Mouse (Mus musculus): ENCODE data around the gene Lpar4. TPM values are rescaled to one million over a fixed set of nuclear protein-coding genes. Genes with fewer than 3 reads are reported as not detected.

Gene Lpar4
- polyA plus RNA-seq, 1 experiment from 2014 or later, result 14.0 TPM

DNA sequence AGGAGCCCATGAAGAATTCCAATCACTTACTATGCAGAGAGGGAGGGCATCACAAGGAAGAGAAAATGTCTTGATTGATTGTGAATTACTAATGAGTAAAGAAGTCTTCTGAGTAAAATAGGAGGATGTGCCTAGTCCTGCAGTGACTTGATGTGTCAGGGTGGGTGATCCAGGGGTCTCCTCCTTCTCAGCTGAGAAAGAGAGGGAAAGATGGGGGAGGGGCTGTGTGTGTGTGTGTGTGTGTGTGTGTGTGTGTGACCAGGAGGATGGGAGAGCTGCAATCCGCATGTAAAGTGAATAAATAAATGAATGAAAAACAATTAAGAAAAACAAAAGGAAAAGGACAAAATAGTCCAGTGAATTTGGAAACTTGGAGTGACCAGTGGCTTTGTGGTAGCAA, 30.1 kb downstream of the Lpar4 start:
- no peak overlapping the region for H3K4me2 ChIP-seq (ENCODE audit: low read length)
- no peaks in the 10 kb centered on the region for H3K9me3 ChIP-seq (ENCODE audit: control insufficient read depth, low read length)
- no peak overlapping the region for H3K27ac ChIP-seq (ENCODE audit: low read depth)
- H3K4me1 ChIP-seq (replicated peaks; ENCODE audit: control insufficient read depth, insufficient read depth, low read length), result no peaks in the 10 kb centered on the region; the same call in 1 of the 2 replicates
- no peak for ATAC-seq (replicated peaks; ENCODE audit: low FRiP score, low TSS enrichment, low read depth)
- H3K4me3 ChIP-seq (ENCODE audit: low read depth, low read length), result no peak overlapping the region
- DNase-seq (ENCODE audit: low spot score), result no peak
- H3K27me3 ChIP-seq (replicated peaks; ENCODE audit: control insufficient read depth, insufficient read depth, low read length), result no peaks in the 10 kb centered on the region
- 95% methylated on average over 1 of the region's 1 CpGs for WGBS
- no peak overlapping the region for H3K9ac ChIP-seq (ENCODE audit: low read length)
- no peaks in the 10 kb centered on the region for H3K36me3 ChIP-seq (ENCODE audit: control insufficient read depth, insufficient read depth, low read length)

DNA sequence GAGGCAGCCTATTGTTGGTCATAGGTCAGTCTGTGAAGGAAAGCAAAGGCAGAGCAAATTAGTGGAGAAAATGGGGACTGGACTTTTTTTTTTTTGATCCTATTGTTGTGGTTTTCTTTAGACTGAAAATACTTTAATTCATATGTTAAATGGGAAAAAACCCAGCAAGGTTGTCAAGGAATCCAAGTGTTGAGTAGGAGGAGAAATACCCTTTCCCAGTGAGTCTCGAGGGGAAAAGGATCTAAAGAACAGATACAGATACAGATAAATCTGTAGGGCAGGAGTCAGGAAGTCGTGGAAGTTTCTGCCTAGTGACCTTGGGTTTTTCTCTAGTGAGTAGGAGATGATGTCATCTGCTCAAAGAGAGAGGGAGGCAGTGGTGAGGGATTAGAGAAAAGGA, 30.6 kb downstream of the Lpar4 start:
- H3K36me3 ChIP-seq (ENCODE audit: control insufficient read depth, insufficient read depth, low read length), result no peaks in the 10 kb centered on the region
- no peaks in the 10 kb centered on the region for H3K27me3 ChIP-seq (replicated peaks; ENCODE audit: control insufficient read depth, insufficient read depth, low read length)
- DNase-seq (ENCODE audit: low spot score) (no peak), ATAC-seq (replicated peaks; ENCODE audit: low FRiP score, low TSS enrichment, low read depth) (no peak)
- no peak overlapping the region for H3K4me3 ChIP-seq (ENCODE audit: low read depth, low read length)
- no peak overlapping the region for H3K27ac ChIP-seq (ENCODE audit: low read depth)
- no peak overlapping the region for H3K4me2 ChIP-seq (ENCODE audit: low read length)
- 39% methylated on average over 2 of the region's 2 CpGs for WGBS
- no peak overlapping the region for H3K9ac ChIP-seq (ENCODE audit: low read length)
- H3K4me1 ChIP-seq (replicated peaks; ENCODE audit: control insufficient read depth, insufficient read depth, low read length), result no peaks in the 10 kb centered on the region; the same call in 1 of the 2 replicates
- H3K9me3 ChIP-seq (ENCODE audit: control insufficient read depth, low read length), result no peaks in the 10 kb centered on the region

DNA sequence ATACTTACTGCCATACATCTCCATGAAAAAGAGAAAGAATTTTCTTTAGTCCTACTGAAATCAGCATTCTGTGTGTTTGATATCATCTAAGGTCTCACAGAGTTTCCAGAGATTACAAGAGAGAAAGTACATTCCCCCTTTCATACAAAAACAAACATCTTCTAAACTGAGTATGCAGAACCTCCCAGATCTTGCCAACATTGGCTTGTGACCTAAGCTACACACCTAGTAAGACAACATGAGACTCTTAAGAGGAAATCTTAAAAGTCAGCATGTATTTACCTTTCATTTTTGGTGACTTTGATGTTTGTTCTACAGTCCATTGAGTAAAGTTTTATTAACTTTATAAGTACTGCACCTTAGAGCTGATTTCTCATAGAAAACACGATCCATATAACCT, 33.4 kb downstream of the Lpar4 start:
- no peak overlapping the region for H3K27ac ChIP-seq (ENCODE audit: low read depth)
- 71% methylated on average over 1 of the region's 1 CpGs for WGBS

DNA sequence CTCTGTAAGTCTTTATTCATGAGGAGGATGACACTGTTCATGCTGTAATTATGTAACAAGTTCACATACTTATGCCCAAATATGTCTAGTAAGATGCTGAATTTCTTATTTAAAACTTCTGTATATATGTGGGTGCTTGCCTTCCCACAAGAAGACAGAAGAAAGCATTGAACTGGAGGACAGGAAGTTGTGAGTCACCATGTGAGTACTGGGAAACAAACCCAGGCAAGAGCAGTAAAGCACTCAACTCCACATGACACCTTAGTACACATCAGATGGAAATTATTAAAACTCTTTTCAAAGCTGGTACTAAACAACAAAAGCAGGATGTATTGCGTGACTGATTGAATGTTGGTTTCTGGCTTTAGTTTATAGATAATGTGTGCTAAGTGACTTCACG, 41.8 kb downstream of the Lpar4 start:
- H3K4me2 ChIP-seq (ENCODE audit: low read length), result no peak overlapping the region
- no peaks in the 10 kb centered on the region for H3K4me1 ChIP-seq (replicated peaks; ENCODE audit: control insufficient read depth, insufficient read depth, low read length)
- no peak for DNase-seq (ENCODE audit: low spot score)
- no peaks in the 10 kb centered on the region for H3K36me3 ChIP-seq (ENCODE audit: control insufficient read depth, insufficient read depth, low read length)
- no peak overlapping the region for H3K4me3 ChIP-seq (ENCODE audit: low read depth, low read length)
- no peaks in the 10 kb centered on the region for H3K9me3 ChIP-seq (ENCODE audit: control insufficient read depth, low read length)
- no peak overlapping the region for H3K9ac ChIP-seq (ENCODE audit: low read length)
- WGBS, result 68% methylated on average over 2 of the region's 2 CpGs
- no peak for ATAC-seq (replicated peaks; ENCODE audit: low FRiP score, low TSS enrichment, low read depth)
- no peak overlapping the region for H3K27ac ChIP-seq (ENCODE audit: low read depth)
- H3K27me3 ChIP-seq (replicated peaks; ENCODE audit: control insufficient read depth, insufficient read depth, low read length), result peaks cover 3% of the 10 kb centered on the region; the same call in 1 of the 2 replicates

More for the DNA sequence above, 33.4 kb downstream of the Lpar4 start:
- ATAC-seq (replicated peaks; ENCODE audit: low FRiP score, low TSS enrichment, low read depth) (no peak), DNase-seq (ENCODE audit: low spot score) (no peak)
- H3K27me3 ChIP-seq (replicated peaks; ENCODE audit: control insufficient read depth, insufficient read depth, low read length), result no peaks in the 10 kb centered on the region
- no peaks in the 10 kb centered on the region; the same call in 1 of the 2 replicates for H3K4me1 ChIP-seq (replicated peaks; ENCODE audit: control insufficient read depth, insufficient read depth, low read length)
- H3K4me2 ChIP-seq (ENCODE audit: low read length), result no peak overlapping the region
- no peak overlapping the region for H3K9ac ChIP-seq (ENCODE audit: low read length)
- no peaks in the 10 kb centered on the region for H3K9me3 ChIP-seq (ENCODE audit: control insufficient read depth, low read length)
- no peaks in the 10 kb centered on the region for H3K36me3 ChIP-seq (ENCODE audit: control insufficient read depth, insufficient read depth, low read length)
- H3K4me3 ChIP-seq (ENCODE audit: low read depth, low read length), result no peak overlapping the region

DNA sequence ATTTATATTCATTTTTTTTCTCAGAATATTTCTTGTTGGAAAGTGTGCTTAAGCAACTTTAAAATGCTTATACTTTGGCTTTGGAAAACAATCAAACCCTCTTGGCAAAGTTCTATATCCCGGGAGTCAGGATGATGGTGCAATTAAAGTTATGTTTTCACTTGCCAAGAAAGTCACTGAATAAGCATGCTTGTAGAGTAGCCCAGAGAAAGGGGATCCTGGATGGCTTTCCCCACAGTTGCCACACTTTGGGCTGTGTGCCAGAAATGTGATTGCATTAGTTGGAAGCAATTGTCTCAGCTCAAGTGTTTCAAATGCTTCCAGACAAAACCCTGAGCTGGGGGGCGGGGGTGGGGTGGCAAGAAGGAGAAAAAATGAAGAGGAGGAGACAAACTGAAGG, 43.9 kb downstream of the Lpar4 start:
- Histone ChIP-seq H3K9ac (ENCODE audit: low read length) (no peak overlapping the region), H3K9me3 (ENCODE audit: control insufficient read depth, low read length) (no peaks in the 10 kb centered on the region), H3K4me1 (replicated peaks; ENCODE audit: control insufficient read depth, insufficient read depth, low read length) (no peaks in the 10 kb centered on the region), H3K36me3 (ENCODE audit: control insufficient read depth, insufficient read depth, low read length) (no peaks in the 10 kb centered on the region), H3K4me3 (ENCODE audit: low read depth, low read length) (no peak overlapping the region), H3K27me3 (replicated peaks; ENCODE audit: control insufficient read depth, insufficient read depth, low read length) (peaks cover 3% of the 10 kb centered on the region; the same call in 1 of the 2 replicates), H3K27ac (ENCODE audit: low read depth) (no peak overlapping the region), H3K4me2 (ENCODE audit: low read length) (no peak overlapping the region)
- ATAC-seq (replicated peaks; ENCODE audit: low FRiP score, low TSS enrichment, low read depth), result no peak
- WGBS, result 39% methylated on average over 2 of the region's 2 CpGs
- no peak for DNase-seq (ENCODE audit: low spot score)

Other genes with a start within 250 kb of the Lpar4 start
- 12.4 and 14.9 TPM in 2 replicates for gene Rtl3, start 80.0 kb upstream of the Lpar4 start, polyA plus RNA-seq (2014; fragmentation: Nextera tagmentation; extraction: Ambion mirVana)
- 0.08 TPM in 1 of 2 replicates, not detected in the other for gene P2ry10, start 167.9 kb downstream of the Lpar4 start, polyA plus RNA-seq (2014; fragmentation: Nextera tagmentation; extraction: Ambion mirVana)
- gene P2ry10b, start 228.3 kb downstream of the Lpar4 start, polyA plus RNA-seq (2014; fragmentation: Nextera tagmentation; extraction: Ambion mirVana), result 0.51 and 0.60 TPM in 2 replicates